Mouse (Mus musculus): ENCODE data around the gene Mocs3.

DNA sequence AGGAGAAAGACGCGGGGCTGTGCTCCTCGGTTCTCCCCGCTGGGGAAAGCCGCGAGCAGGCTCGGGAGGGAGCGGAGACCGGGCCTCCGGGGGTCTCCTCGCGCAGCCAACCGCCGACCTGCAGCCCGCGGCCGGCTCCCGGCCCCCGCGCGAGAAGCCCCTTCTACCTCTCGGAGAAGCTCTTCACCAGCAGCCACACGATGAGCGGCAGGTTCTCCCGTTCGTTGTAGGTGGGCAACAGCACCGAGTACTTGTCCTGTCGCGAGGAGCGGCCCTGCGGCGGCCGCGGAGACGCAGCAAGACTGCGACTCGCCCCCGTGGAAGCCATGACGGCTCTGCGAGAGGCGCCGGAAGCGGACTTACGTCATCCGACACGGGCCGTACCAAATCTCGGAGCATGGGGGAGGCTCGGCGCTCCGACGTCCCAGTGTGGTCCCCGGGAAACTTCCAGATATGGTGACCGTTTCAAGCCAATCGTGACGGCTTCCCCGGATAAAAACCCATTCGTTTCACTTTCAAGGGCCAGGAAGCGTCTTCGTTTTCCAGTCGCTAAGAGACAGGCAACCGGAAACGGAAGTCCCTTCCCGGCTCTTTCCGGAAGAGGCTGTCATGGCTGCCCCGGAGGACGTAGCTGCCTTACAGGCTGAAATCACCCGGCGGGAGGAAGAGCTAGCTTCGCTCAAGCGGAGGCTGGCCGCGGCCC, at the start of gene Mocs3, which contains the start of the genes Gm20716 and Dpm1:
- TF ChIP-seq CTCF (IDR thresholded peaks at IDR 0.05; ENCODE audit: insufficient read depth, low read depth, low read length) = no peak
- TF ChIP-seq POLR2A (IDR thresholded peaks at IDR 0.05; ENCODE audit: insufficient read depth, low read depth, low read length) = peak; percentile 83
